Mouse (Mus musculus): Measurements from ENCODE around the gene Tk1.

- TF ChIP-seq FLI1 (IDR thresholded peaks at IDR 0.05; ENCODE audit: low read length) (no peak), GATA1 (IDR thresholded peaks at IDR 0.05; ENCODE audit: borderline replicate concordance, low read length) (no peak)
Observed at GRCm38 (mm10) chr11:117768725-117769682, 56.9 kb downstream of the Tk1 start.
